Mouse (Mus musculus) midbrain, embryonic 11.5 days (tissue): ENCODE results near the gene Mapkapk3. TPM values are rescaled to one million over a fixed set of nuclear protein-coding genes. Genes with fewer than 3 reads are reported as not detected.

Experiments
- ATAC-seq: fragments of 200-750 bp; cut with Nextera tagmentation; 2 replicates; pipeline ENCODE4 v1.8.0; 2017; ENCODE audit warnings: moderate TSS enrichment, moderate library complexity; ENCODE audit not compliant: low FRiP score
- DNase-seq: peaks from one replicate; pipeline ENCODE4 v3.0.0; 2015; ENCODE audit warnings: low spot score; ENCODE audit errors: missing footprints
- H3K27ac ChIP-seq: fragments of 300-500 bp; sonication (generic); 2 replicates; pipeline ENCODE4 v1.5.1; 2014; ENCODE audit warnings: low read depth, low read length
- H3K27me3 ChIP-seq: fragments of 300-500 bp; sonication (generic); 2 replicates; pipeline ENCODE4 v1.6.1; 2014; ENCODE audit warnings: mild to moderate bottlenecking, low read length, moderate library complexity, mixed read lengths; ENCODE audit not compliant: control insufficient read depth, insufficient read depth
- H3K36me3 ChIP-seq: fragments of 300-500 bp; sonication (generic); 2 replicates; pipeline ENCODE4 v1.6.1; 2014; ENCODE audit warnings: mild to moderate bottlenecking, low read length, moderate library complexity, mixed read lengths; ENCODE audit not compliant: control insufficient read depth, insufficient read depth
- H3K4me1 ChIP-seq: fragments of 300-500 bp; sonication (generic); 2 replicates; pipeline ENCODE4 v1.6.1; 2014; ENCODE audit warnings: low read length; ENCODE audit not compliant: control insufficient read depth, insufficient read depth
- H3K4me2 ChIP-seq: fragments of 300-500 bp; sonication (generic); 2 replicates; pipeline ENCODE4 v1.6.1; 2014; ENCODE audit warnings: mild to moderate bottlenecking, moderate library complexity
- H3K4me3 ChIP-seq: fragments of 300-500 bp; sonication (generic); 2 replicates; pipeline ENCODE4 v1.5.1; 2014; ENCODE audit warnings: low read depth, low read length
- H3K9ac ChIP-seq: fragments of 300-500 bp; sonication (generic); 2 replicates; pipeline ENCODE4 v1.6.1; 2014; ENCODE audit warnings: low read length
- H3K9me3 ChIP-seq: fragments of 300-500 bp; sonication (generic); 2 replicates; pipeline ENCODE4 v1.6.1; 2016; ENCODE audit warnings: low read length; ENCODE audit not compliant: control insufficient read depth
- WGBS: fragments of 180-500 bp; shearing (Covaris S2); extraction: QIAGEN DNeasy Blood & Tissue Kit; methylation state at CpG from one replicate; pipeline ENCODE4 v1.1.7; 2014; 5-methylcytosine and 5-hydroxymethylcytosine counted together
- polyA plus RNA-seq: library from polyadenylated mRNA; unstranded; fragments of >200 nt; fragmentation: Nextera tagmentation; extraction: Ambion mirVana; gene quantifications from 2 replicates; pipeline ENCODE4 v1.2.1, GENCODE M21; 2014

Mapkapk3 gene
- polyA plus RNA-seq, result 2.5 and 2.7 TPM in 2 replicates

DNA sequence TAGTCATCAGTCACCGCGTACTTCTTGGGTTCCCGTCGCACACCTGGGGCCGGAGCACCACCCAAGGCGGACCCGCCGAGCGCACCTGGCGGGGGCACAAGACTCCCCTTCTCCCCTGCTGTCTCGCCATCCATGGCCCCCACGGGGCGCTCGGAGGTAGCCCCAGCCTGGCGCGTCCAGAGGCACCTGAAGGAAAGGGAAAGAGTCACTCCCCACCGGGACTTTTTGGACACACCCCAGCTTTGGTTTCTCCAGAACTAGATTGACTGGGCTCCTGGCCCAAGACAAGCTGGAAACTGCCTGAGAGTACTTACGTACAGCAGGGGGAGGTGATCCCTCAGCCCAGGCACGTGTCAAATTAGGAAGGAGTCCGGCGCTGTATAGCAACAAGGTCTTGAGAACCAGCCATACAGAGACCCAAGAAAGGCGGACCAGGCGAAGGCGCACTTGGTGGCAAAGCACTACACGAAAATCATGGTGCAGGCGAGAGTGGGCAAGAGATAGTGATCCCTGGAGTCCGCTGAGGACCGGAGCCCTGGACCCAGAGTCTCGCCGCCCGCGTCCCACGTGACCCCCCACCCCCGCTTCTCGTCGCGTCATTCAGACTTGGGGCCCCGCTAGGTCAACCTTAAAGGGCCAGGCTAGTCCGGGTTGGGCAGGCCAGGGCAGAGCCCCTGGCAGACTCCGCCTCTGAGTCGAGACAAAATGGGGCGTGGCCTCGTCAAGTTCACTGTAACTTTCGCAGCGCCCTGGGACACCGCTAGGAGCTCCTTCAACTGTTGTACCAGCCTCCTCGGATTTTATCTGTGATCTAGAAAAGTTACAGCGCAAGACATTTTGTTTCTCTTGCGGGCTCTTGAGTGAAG, at the start of gene Mapkapk3:
Gene Mapkapk3 (minus strand): TSS at position 667 of the 866 bp plus-strand sequence.
- Histone ChIP-seq H3K9ac (peak within 1 kb of the TSS; percentile 52), H3K4me3 (peak within 1 kb of the TSS; percentile 37), H3K27me3 (peaks cover 5% of the 10 kb centered on the region), H3K4me2 (peak within 1 kb of the TSS; percentile 81), H3K27ac (no peak within 1 kb of the TSS), H3K36me3 (no peaks in the 10 kb centered on the region), H3K4me1 (peaks cover 7% of the 10 kb centered on the region; the same call in 1 of the 2 replicates), H3K9me3 (no peaks in the 10 kb centered on the region)
- WGBS, result 4% methylated on average over 49 of the region's 49 CpGs
- ATAC-seq (peak; percentile 72), DNase-seq (peak; percentile 95)

DNA sequence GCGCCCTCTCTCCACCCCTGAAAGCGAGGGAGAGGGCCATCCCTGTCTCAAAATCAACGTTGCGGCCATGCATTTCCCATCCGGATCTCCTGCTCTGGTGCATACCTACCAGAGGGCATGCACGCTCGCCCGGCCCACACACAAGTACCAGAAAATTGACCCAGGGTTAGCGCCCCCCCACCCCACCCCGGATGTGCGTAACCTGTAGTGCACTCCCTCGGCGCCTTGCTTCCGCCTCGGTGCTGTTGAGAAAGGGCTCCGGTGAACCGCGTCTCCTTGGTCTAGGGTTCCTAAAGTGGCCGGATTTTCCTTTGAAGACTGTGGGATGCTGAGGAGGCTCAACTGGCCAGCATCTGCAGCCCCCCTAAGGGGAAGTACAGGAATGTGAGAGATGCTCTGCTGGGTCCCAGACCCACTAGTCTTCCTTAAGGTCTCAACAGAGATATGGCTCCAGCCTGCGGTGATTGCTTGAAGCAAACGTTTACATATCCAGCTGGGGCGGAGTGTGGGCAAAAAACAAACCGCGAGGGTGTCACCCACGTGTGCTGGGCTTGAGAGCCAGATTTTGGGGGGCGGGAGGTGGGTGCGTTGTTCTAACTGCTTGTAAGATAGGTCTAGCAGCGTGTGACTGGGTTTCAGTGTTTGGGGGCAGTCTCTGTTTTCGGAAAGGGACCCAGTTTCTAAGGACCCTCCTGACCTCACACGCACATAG, 48.7 kb upstream of the Mapkapk3 start, which contains the start of gene Hemk1:
Gene Hemk1 (minus strand): TSS at position 179 of the 712 bp plus-strand sequence.
- Histone ChIP-seq H3K36me3 (no peaks in the 10 kb centered on the region), H3K4me3 (peak within 1 kb of the TSS; percentile 55), H3K9me3 (no peaks in the 10 kb centered on the region), H3K9ac (peak within 1 kb of the TSS; percentile 85), H3K4me1 (peaks cover 9% of the 10 kb centered on the region; the same call in 1 of the 2 replicates), H3K27me3 (peaks cover 2% of the 10 kb centered on the region; the same call in 1 of the 2 replicates), H3K27ac (peak within 1 kb of the TSS; percentile 17; the same call in 1 of the 2 replicates), H3K4me2 (peak within 1 kb of the TSS; percentile 80)
- DNase-seq (peak; percentile 97), ATAC-seq (peak; percentile 71)
- WGBS, result 5% methylated on average over 30 of the region's 30 CpGs

DNA sequence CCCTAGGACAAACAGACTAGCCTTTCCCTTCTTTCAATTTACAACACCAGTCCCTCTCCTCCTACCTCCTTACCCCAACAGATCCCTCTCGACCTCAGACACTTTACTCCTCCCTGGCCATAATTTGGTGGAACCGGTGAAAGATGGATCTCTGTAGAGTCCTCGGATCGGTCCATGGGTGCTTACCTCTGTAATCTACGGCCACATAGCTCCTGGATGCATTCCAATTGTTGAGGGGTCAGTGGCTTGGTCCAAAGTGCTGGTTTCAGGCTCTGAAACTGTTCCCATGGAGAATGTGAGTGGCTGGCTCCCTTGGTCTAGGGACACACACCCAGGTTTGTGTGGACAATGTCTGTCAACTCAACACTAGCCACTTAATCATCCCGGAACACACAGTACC, 46.7 kb upstream of the Mapkapk3 start:
- WGBS, result 86% methylated on average over 6 of the region's 6 CpGs

DNA sequence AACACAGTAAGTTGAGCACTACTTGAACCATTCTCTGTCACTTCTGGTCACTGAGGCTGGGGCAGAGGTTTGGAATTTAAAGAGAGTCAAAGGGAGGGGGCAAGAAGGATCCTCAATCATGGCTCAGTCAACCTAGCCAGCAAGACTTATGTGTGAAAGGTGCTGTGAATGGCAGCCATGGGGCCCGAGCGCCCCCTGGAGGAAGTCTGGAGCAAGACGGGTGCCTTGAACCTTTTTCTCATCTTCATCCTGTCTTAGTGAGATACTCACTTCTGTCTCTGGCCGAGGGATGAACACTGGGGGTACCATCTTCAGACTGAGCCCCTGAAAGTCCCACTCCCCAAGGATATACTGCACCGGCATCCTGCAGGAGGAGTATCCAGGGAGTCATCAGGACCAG, 46.2 kb upstream of the Mapkapk3 start:
- WGBS, result 9% methylated on average over 5 of the region's 5 CpGs
- Histone ChIP-seq H3K27ac (no peak overlapping the region), H3K9me3 (no peaks in the 10 kb centered on the region), H3K4me2 (no peak overlapping the region), H3K4me3 (no peak overlapping the region), H3K9ac (no peak overlapping the region), H3K36me3 (no peaks in the 10 kb centered on the region; the same call in 1 of the 2 replicates), H3K27me3 (no peaks in the 10 kb centered on the region), H3K4me1 (peaks cover 7% of the 10 kb centered on the region; the same call in 1 of the 2 replicates)
- no peak for ATAC-seq
- peak; percentile 91 for DNase-seq

More for the DNA sequence above, 46.7 kb upstream of the Mapkapk3 start:
- no peak overlapping the region for H3K4me2 ChIP-seq
- H3K36me3 ChIP-seq, result no peaks in the 10 kb centered on the region; the same call in 1 of the 2 replicates
- no peak overlapping the region for H3K4me3 ChIP-seq
- H3K27me3 ChIP-seq, result peaks cover under 1% of the 10 kb centered on the region; the same call in 1 of the 2 replicates
- no peak overlapping the region for H3K9ac ChIP-seq
- no peak for ATAC-seq
- DNase-seq, result no peak
- H3K27ac ChIP-seq, result no peak overlapping the region
- H3K9me3 ChIP-seq, result no peaks in the 10 kb centered on the region
- peaks cover 9% of the 10 kb centered on the region; the same call in 1 of the 2 replicates for H3K4me1 ChIP-seq

DNA sequence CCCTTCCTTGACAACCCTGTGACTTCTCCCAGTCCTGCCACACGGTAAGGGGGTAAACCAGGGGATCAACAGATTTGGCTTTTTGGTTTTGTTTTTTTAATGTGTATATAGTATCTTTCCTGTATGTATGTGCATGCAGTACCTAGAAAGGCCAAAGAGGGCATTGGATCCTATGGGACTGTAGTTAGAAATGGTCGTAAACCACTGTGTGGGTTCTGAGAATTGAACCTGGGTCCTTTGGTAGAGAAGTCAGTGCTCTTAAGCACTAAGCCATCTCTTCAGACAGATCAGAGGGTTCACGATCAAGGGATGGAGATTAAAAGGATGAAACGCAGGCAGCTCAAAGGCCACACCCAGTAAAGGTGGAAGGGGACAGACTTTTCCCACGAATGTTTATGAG, 45.4 kb upstream of the Mapkapk3 start:
- DNase-seq (no peak), ATAC-seq (no peak)
- no peak overlapping the region for H3K27ac ChIP-seq
- no peaks in the 10 kb centered on the region; the same call in 1 of the 2 replicates for H3K36me3 ChIP-seq
- H3K9me3 ChIP-seq, result no peaks in the 10 kb centered on the region
- no peak overlapping the region for H3K4me3 ChIP-seq
- no peaks in the 10 kb centered on the region for H3K27me3 ChIP-seq
- WGBS, result 88% methylated on average over 5 of the region's 5 CpGs
- no peak overlapping the region for H3K4me2 ChIP-seq
- H3K9ac ChIP-seq, result no peak overlapping the region
- H3K4me1 ChIP-seq, result peaks cover 5% of the 10 kb centered on the region; the same call in 1 of the 2 replicates

DNA sequence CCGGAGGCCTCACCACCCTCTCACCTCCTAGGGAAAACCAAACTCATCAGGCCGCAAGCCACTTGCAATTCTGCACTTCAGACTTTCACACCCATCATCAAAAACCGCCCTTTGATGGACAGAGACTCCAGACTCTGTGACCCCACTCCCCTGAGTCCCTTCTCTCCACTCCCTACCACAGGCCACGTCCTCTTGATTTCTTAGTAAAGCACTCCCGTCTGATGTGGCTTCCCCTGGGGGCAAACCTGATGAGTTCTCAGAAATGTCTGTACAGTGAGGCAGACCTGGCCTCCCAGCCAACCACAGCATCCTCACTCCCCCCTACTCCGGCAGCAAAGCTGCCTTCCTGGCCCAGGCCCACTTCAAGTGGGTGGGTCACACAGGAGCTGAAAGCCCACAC, 44.7 kb upstream of the Mapkapk3 start:
- Histone ChIP-seq H3K4me2 (no peak overlapping the region), H3K27me3 (no peaks in the 10 kb centered on the region), H3K36me3 (no peaks in the 10 kb centered on the region; the same call in 1 of the 2 replicates), H3K27ac (no peak overlapping the region), H3K9ac (no peak overlapping the region), H3K9me3 (no peaks in the 10 kb centered on the region), H3K4me1 (peaks cover 3% of the 10 kb centered on the region; the same call in 1 of the 2 replicates), H3K4me3 (no peak overlapping the region)
- DNase-seq (no peak), ATAC-seq (no peak)
- WGBS, result 92% methylated on average over 6 of the region's 6 CpGs

DNA sequence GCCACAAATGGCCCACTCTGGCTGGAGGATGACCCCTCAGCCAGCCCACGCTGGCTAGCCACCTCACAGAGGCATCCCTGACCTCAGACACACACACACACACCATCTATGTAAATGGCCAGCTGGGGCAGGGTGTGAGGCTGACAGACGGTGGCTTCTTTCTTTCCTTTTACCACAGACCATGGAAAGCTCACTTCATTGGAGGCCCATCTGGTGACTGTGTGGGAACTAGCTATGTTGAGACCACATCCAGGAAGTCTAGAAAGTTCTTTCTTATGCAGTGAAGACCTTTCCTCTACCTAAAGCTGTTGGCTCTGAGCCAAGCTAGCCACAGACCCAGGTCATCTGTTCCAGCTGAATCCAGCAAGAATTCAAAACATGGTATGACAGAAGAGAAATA, 44.0 kb upstream of the Mapkapk3 start:
- no peak overlapping the region for H3K4me2 ChIP-seq
- no peak overlapping the region for H3K4me3 ChIP-seq
- DNase-seq (no peak), ATAC-seq (no peak)
- H3K36me3 ChIP-seq, result no peaks in the 10 kb centered on the region; the same call in 1 of the 2 replicates
- no peak overlapping the region for H3K9ac ChIP-seq
- WGBS, result 75% methylated on average over 2 of the region's 2 CpGs
- no peaks in the 10 kb centered on the region for H3K27me3 ChIP-seq
- no peak overlapping the region for H3K27ac ChIP-seq
- no peaks in the 10 kb centered on the region for H3K9me3 ChIP-seq
- H3K4me1 ChIP-seq, result peaks cover 3% of the 10 kb centered on the region; the same call in 1 of the 2 replicates

DNA sequence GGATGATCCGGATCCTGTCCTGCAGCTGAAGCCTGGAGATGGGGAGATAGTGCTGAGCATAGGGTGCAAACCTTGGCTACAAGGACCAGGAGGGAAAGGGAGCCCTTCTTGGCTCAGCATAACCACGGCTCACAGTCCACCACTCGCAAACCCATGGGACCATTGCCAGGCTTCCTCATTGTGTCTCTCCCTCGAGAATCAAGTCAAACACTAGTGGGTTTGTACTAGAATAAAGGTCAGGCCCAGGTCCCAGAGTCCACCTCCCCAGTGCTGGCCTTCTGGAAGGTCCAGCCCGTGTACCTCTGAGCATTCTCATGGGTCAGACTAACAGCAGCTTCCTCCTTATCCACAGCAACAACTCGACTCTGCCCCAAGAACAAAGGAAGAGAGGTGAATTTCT, 41.1 kb upstream of the Mapkapk3 start:
- Histone ChIP-seq H3K27ac (no peak overlapping the region), H3K4me1 (no peaks in the 10 kb centered on the region), H3K9ac (no peak overlapping the region), H3K27me3 (no peaks in the 10 kb centered on the region), H3K4me3 (no peak overlapping the region), H3K4me2 (no peak overlapping the region), H3K9me3 (no peaks in the 10 kb centered on the region), H3K36me3 (no peaks in the 10 kb centered on the region; the same call in 1 of the 2 replicates)
- 85% methylated on average over 6 of the region's 6 CpGs for WGBS
- DNase-seq, result no peak
- no peak for ATAC-seq
